Mouse (Mus musculus) liver, embryonic 15.5 days (tissue): ENCODE results near the gene St14. TPM values are rescaled to one million over a fixed set of nuclear protein-coding genes. Genes with fewer than 3 reads are reported as not detected.

ENCODE experiments used
- ATAC-seq: fragments of 200-750 bp; cut with Nextera tagmentation; 2 replicates; pipeline ENCODE4 v1.8.0; 2017; ENCODE audit warnings: moderate number of reproducible peaks, mild to moderate bottlenecking, moderate library complexity; ENCODE audit not compliant: insufficient read depth
- H3K27ac ChIP-seq: fragments of 300-500 bp; sonication (generic); replicated peaks from 2 replicates; pipeline ENCODE4 v1.5.1; 2015; ENCODE audit warnings: mild to moderate bottlenecking, inconsistent platforms
- H3K27me3 ChIP-seq: fragments of 300-500 bp; sonication (generic); 2 replicates; pipeline ENCODE4 v1.6.1; 2015; ENCODE audit warnings: mild to moderate bottlenecking, inconsistent platforms
- H3K36me3 ChIP-seq: fragments of 300-500 bp; sonication (generic); replicated peaks from 2 replicates; pipeline ENCODE4 v1.6.1; 2015; ENCODE audit warnings: moderate library complexity, mild to moderate bottlenecking, inconsistent platforms
- H3K4me1 ChIP-seq: fragments of 300-500 bp; sonication (generic); replicated peaks from 2 replicates; pipeline ENCODE4 v1.6.1; 2015; ENCODE audit warnings: inconsistent platforms
- H3K4me2 ChIP-seq: fragments of 300-500 bp; sonication (generic); 2 replicates; pipeline ENCODE4 v1.6.1; 2015; ENCODE audit warnings: moderate library complexity, mild to moderate bottlenecking, inconsistent platforms
- H3K4me3 ChIP-seq: fragments of 300-500 bp; sonication (generic); replicated peaks from 2 replicates; pipeline ENCODE4 v1.5.1; 2015; ENCODE audit warnings: mild to moderate bottlenecking, inconsistent platforms
- H3K9ac ChIP-seq: fragments of 300-500 bp; sonication (generic); 2 replicates; pipeline ENCODE4 v1.6.1; 2015; ENCODE audit warnings: moderate library complexity, mild to moderate bottlenecking, inconsistent platforms
- H3K9me3 ChIP-seq: fragments of 300-500 bp; sonication (generic); replicated peaks from 2 replicates; pipeline ENCODE4 v1.6.1; 2016; ENCODE audit warnings: inconsistent platforms
- WGBS: fragments of 180-500 bp; shearing (Covaris S2); methylation state at CpG from one replicate; pipeline ENCODE4 v1.1.7; 2015; ENCODE audit warnings: mixed read lengths; ENCODE audit not compliant: insufficient replicate concordance; 5-methylcytosine and 5-hydroxymethylcytosine counted together
- polyA plus RNA-seq: library from polyadenylated mRNA; unstranded; fragments of >200 nt; fragmentation: Nextera tagmentation; extraction: Ambion mirVana; gene quantifications from 2 replicates; pipeline ENCODE4 v1.2.1, GENCODE M21; 2015

Gene St14
- polyA plus RNA-seq, 1 experiment from 2014 or later, result 0.46 TPM

DNA sequence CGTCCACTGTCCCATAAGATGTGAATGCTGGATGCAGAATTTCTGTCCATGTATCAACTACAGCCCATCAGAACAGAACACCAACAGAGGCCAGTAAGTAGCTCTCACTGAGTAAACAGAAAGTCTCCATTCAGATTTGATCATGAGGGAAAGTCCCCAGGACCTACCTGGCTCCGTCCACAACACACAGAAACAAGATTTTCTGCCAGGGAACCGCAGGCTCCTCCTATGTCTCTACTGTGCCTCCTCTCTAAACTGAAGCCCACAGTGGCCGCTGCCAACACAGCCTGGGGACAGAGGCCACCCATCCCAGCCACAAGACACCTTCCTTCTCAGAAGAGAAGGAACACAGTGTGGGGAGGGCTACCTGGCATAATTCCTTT, 11.1 kb downstream of the St14 start:
- Histone ChIP-seq H3K4me3 (no peak overlapping the region), H3K9ac (no peak overlapping the region), H3K27me3 (peaks cover 19% of the 10 kb centered on the region; the same call in 1 of the 2 replicates), H3K4me2 (no peak overlapping the region), H3K4me1 (no peaks in the 10 kb centered on the region), H3K36me3 (no peaks in the 10 kb centered on the region), H3K9me3 (no peaks in the 10 kb centered on the region), H3K27ac (no peak overlapping the region)
- 46% methylated on average over 4 of the region's 4 CpGs for WGBS
- no peak for ATAC-seq

DNA sequence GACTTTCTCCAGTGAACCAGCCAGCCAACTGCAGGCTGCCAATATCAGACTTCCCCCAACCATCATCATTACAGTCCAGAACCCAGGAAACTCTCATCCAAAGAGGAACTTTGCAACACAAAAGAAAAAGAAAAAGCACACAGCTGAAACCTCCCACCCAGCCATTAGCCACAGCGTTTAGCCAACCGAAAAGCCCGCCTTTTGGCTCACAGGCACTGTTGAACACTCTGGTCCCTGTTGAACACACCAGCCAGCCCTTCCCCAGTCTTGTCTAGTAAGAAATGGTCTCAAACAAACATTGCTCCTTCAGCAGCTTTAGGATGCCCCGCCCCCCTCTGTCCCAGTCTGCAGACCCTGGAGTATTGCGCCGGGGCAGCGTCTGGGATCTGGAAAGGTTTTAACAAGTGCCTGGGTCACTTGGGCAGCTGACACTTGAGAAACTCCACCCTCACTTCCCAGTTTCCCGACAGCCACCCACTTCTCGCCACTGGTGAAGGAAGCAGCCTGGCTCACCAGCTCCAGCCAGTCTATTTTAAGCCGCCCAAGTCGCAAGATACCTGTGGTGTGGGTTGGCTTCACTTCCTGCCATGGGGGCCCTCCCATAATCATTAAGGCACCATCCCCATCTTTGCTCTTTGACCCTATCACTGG, 11.6 kb downstream of the St14 start:
- H3K4me2 ChIP-seq, result no peak overlapping the region
- H3K4me3 ChIP-seq, result no peak overlapping the region
- H3K36me3 ChIP-seq, result no peaks in the 10 kb centered on the region
- peaks cover 19% of the 10 kb centered on the region; the same call in 1 of the 2 replicates for H3K27me3 ChIP-seq
- no peaks in the 10 kb centered on the region for H3K4me1 ChIP-seq
- H3K9me3 ChIP-seq, result no peaks in the 10 kb centered on the region
- 45% methylated on average over 11 of the region's 11 CpGs for WGBS
- H3K27ac ChIP-seq, result no peak overlapping the region
- H3K9ac ChIP-seq, result no peak overlapping the region
- ATAC-seq, result no peak

DNA sequence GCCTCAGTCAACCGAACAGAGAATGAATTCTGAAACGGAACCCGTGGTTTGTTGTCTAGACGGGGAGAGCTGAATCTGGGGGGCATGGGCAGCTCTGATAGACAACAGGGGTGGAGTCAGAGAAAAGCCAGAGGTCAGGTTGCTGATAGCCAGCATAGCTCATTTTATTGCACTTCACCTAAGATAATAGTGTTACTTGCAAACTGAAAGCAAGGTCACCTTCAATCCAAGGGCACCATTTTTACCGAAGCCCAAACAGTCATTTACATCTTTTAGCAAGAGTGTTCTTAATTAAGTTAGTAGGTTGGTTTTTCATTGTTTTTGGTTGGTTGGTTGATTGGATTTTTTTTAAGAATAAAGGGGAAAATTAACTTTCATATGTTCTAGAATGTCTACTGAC, 12.2 kb downstream of the St14 start:
- Histone ChIP-seq H3K9ac (no peak overlapping the region), H3K4me2 (no peak overlapping the region), H3K9me3 (no peaks in the 10 kb centered on the region), H3K4me1 (no peaks in the 10 kb centered on the region), H3K27me3 (peaks cover 19% of the 10 kb centered on the region; the same call in 1 of the 2 replicates), H3K36me3 (no peaks in the 10 kb centered on the region), H3K27ac (no peak overlapping the region), H3K4me3 (no peak overlapping the region)
- 18% methylated on average over 5 of the region's 5 CpGs for WGBS
- no peak for ATAC-seq

- no peak overlapping the region for H3K27ac ChIP-seq
- H3K4me1 ChIP-seq, result no peaks in the 10 kb centered on the region
- no peak overlapping the region for H3K4me3 ChIP-seq
- no peak overlapping the region for H3K9ac ChIP-seq
- no peak for ATAC-seq
- WGBS, result 24% methylated on average over 11 of the region's 11 CpGs
- H3K27me3 ChIP-seq, result peaks cover 19% of the 10 kb centered on the region; the same call in 1 of the 2 replicates
- H3K4me2 ChIP-seq, result no peak overlapping the region
- H3K9me3 ChIP-seq, result no peaks in the 10 kb centered on the region
- no peaks in the 10 kb centered on the region for H3K36me3 ChIP-seq
Observed at GRCm38 (mm10) chr9:31118520-31119298, 12.9 kb downstream of the St14 start.

- Histone ChIP-seq H3K27me3 (peaks cover 19% of the 10 kb centered on the region; the same call in 1 of the 2 replicates), H3K27ac (no peak overlapping the region), H3K4me3 (no peak overlapping the region), H3K36me3 (no peaks in the 10 kb centered on the region), H3K9ac (no peak overlapping the region), H3K4me1 (no peaks in the 10 kb centered on the region), H3K4me2 (no peak overlapping the region), H3K9me3 (no peaks in the 10 kb centered on the region)
- WGBS, result 65% methylated on average over 6 of the region's 6 CpGs
- ATAC-seq, result no peak
Observed at GRCm38 (mm10) chr9:31117488-31117887, 14.2 kb downstream of the St14 start.

DNA sequence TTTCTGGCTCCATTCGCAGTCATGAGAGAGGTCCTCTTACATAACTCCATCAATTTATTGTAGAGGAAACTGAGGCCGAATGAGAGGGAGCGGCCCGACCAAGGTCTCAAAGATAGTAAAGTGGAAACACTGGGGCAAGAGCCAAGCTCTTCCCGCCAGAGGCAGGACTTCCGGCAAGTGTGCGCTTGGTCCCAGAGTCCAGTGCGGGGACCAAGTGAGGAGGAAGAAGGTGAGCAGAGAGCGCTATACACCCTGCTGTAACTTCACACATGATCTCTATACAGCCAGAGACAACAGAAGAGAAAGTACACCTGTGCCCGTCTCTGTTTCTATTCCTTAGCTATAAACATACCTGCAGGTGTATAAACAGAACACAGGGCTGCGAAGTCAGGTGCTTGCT, 14.6 kb downstream of the St14 start:
- 76% methylated on average over 11 of the region's 11 CpGs for WGBS
- Histone ChIP-seq H3K36me3 (no peaks in the 10 kb centered on the region), H3K27ac (no peak overlapping the region), H3K27me3 (peaks cover 19% of the 10 kb centered on the region; the same call in 1 of the 2 replicates), H3K9ac (no peak overlapping the region), H3K4me2 (no peak overlapping the region), H3K9me3 (no peaks in the 10 kb centered on the region), H3K4me3 (no peak overlapping the region), H3K4me1 (no peaks in the 10 kb centered on the region)
- ATAC-seq, result no peak

GRCm38 (mm10) chr9:31115586-31115985, 16.1 kb downstream of the St14 start:
- ATAC-seq, result no peak

GRCm38 (mm10) chr9:31108464-31108863, 23.2 kb downstream of the St14 start:
- WGBS, result 71% methylated on average over 8 of the region's 8 CpGs
- Histone ChIP-seq H3K4me2 (no peak overlapping the region), H3K9me3 (no peaks in the 10 kb centered on the region), H3K4me3 (no peak overlapping the region), H3K27me3 (no peaks in the 10 kb centered on the region), H3K4me1 (no peaks in the 10 kb centered on the region), H3K36me3 (no peaks in the 10 kb centered on the region), H3K27ac (no peak overlapping the region), H3K9ac (no peak overlapping the region)
- no peak for ATAC-seq

More at GRCm38 (mm10) chr9:31115586-31115985, 16.1 kb downstream of the St14 start:
- Histone ChIP-seq H3K4me1 (no peaks in the 10 kb centered on the region), H3K27ac (no peak overlapping the region), H3K4me3 (no peak overlapping the region), H3K9ac (no peak overlapping the region), H3K27me3 (peaks cover 13% of the 10 kb centered on the region; the same call in 1 of the 2 replicates), H3K36me3 (no peaks in the 10 kb centered on the region), H3K9me3 (no peaks in the 10 kb centered on the region), H3K4me2 (no peak overlapping the region)

DNA sequence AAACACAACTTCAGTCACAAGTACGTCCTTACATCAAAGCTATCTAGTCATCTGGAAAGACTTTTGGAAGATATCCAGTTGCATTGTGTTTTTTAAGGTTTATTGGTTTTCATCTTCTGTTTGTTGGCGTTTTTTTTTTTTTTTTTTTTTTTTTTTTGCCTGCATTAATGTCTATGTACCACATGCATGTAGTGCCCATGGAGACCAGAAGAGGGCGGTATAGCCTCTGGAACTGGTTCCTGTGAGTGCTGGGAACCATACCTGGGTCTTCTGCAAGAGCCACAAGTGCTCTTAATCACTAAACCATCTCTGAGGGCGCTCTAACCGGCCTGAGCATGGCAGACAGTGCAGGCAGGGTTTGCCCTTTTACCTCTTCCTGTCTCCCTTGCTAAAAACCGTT, 33.5 kb downstream of the St14 start:
- WGBS, result 55% methylated on average over 6 of the region's 6 CpGs
- no peak overlapping the region for H3K4me2 ChIP-seq
- H3K9ac ChIP-seq, result no peak overlapping the region
- no peak overlapping the region for H3K4me3 ChIP-seq
- H3K27ac ChIP-seq, result no peak overlapping the region
- no peaks in the 10 kb centered on the region for H3K4me1 ChIP-seq
- H3K27me3 ChIP-seq, result no peaks in the 10 kb centered on the region
- no peak for ATAC-seq
- no peaks in the 10 kb centered on the region for H3K9me3 ChIP-seq
- no peaks in the 10 kb centered on the region for H3K36me3 ChIP-seq

DNA sequence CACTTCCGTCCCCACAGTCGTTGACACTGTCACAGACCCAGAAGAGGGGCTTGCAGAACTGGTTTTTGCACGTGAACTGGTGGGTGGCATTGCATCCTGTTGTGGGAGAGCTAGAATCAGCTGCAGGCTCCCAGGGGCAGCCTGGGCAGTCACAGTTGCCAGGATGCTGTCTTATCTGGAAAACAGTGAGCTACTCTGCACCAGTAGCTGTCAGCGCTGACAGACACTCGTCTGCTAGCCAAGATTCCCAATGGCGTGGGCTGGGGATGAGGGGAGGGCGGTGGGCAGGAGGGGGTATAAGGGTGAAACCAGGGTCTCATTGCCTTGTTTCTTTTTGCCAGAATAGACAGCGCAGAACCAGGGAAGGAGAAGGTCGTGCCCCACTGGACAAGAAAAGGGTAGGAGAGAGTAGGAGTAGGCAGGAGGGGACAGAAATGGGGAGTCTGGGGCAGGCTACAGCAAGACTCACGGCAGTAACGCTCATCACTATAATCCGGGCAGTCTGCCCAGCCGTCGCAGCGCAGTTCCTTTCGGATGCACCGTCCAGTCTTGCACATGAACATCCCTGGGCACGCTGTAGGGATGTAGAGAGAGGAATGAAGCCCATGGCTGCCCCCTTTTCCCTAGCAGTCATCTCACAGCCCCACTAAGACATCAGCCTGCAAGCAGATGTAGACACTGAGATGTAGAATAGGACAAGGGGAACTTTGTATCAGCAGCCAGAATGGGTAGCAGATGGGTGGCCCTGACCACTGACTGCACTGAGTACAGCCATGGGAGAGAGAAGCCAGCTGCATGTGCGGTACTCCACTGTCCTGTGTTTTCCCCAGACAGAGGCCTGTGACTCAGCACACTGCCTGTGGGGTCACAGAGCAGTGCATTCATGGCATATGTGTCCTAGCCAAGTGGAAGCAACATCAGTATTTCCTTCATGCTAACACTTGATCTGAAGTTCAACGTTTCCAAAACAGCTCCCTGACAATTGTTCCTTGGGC, 34.3 kb downstream of the St14 start:
- Histone ChIP-seq H3K9me3 (no peaks in the 10 kb centered on the region), H3K27me3 (no peaks in the 10 kb centered on the region), H3K9ac (no peak overlapping the region), H3K4me2 (no peak overlapping the region), H3K36me3 (no peaks in the 10 kb centered on the region), H3K4me3 (no peak overlapping the region), H3K4me1 (no peaks in the 10 kb centered on the region), H3K27ac (no peak overlapping the region)
- 74% methylated on average over 20 of the region's 20 CpGs for WGBS
- ATAC-seq, result no peak

DNA sequence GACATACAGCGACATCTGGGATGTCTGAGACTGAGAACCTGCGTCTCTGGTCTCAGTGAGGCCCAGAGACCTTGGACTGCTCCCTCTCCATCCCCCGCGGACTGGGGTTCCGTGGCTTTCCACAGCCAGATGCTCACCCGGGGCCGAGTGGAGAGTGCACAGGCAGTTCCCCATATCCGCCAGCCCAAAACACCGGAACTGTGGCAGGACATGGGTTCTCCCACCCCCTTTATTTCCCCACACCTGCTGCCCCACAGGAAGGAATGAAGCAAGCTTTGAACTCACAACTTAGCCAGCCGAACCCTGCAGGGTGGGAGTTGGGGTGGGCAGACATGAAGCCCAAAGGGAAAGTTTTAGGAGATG, 38.8 kb downstream of the St14 start:
- 77% methylated on average over 10 of the region's 10 CpGs for WGBS
- Histone ChIP-seq H3K9me3 (no peaks in the 10 kb centered on the region), H3K36me3 (no peaks in the 10 kb centered on the region), H3K27me3 (no peaks in the 10 kb centered on the region), H3K9ac (no peak overlapping the region), H3K4me2 (no peak overlapping the region), H3K27ac (no peak overlapping the region), H3K4me1 (no peaks in the 10 kb centered on the region), H3K4me3 (no peak overlapping the region)
- ATAC-seq, result no peak
